Mouse (Mus musculus) liver, adult 2 months (tissue): ENCODE measurements at regions not wholly inside any gene's neighbourhood (a gene's known extent, or its start where the extent isn't known, plus 50 kb on each side); places are given as distances from the start of the nearest gene placed in this dataset.
A peak's percentile ranks its signal among the peaks of the same experiment; 100 is the strongest.

Experiments
- DNase-seq: peaks from one replicate; pipeline ENCODE4 v3.0.0-alpha.2; 2011; ENCODE audit warnings: low read depth, low spot score; ENCODE audit errors: extremely low read depth
- H3K27ac ChIP-seq: fragments of 200-500 bp; replicated peaks from 2 replicates; pipeline ENCODE4 v1.5.1; 2012; ENCODE audit warnings: low read depth, mild to moderate bottlenecking, control low read depth, inconsistent platforms, low read length; ENCODE audit not compliant: insufficient read depth
- H3K27me3 ChIP-seq: fragments of 200-500 bp; 2 replicates; pipeline ENCODE4 v1.6.1; 2012; ENCODE audit warnings: mild to moderate bottlenecking, moderate library complexity, low read length, inconsistent platforms; ENCODE audit not compliant: control insufficient read depth, insufficient read depth
- H3K36me3 ChIP-seq: fragments of 200-500 bp; 2 replicates; pipeline ENCODE4 v1.6.1; 2012; ENCODE audit warnings: low read length, inconsistent platforms; ENCODE audit not compliant: control insufficient read depth, insufficient read depth
- H3K4me1 ChIP-seq: fragments of 200-500 bp; 2 replicates; pipeline ENCODE4 v1.6.1; 2011; ENCODE audit warnings: low read length; ENCODE audit not compliant: control insufficient read depth, insufficient read depth
- H3K4me3 ChIP-seq: fragments of 200-500 bp; 2 replicates; pipeline ENCODE4 v1.5.1; 2011; ENCODE audit warnings: low read depth, mild to moderate bottlenecking, control low read depth, low read length, moderate library complexity; ENCODE audit not compliant: insufficient read depth
- H3K79me2 ChIP-seq: fragments of 200-500 bp; 2 replicates; pipeline ENCODE4 v1.6.1; 2012; ENCODE audit warnings: inconsistent platforms, mild to moderate bottlenecking, low read length, moderate library complexity; ENCODE audit not compliant: control insufficient read depth, insufficient read depth
- H3K9ac ChIP-seq: fragments of 200-500 bp; 2 replicates; pipeline ENCODE4 v1.6.1; 2012; ENCODE audit warnings: low read depth, mild to moderate bottlenecking, control low read depth, inconsistent platforms, low read length
- CTCF ChIP-seq: fragments of 200-500 bp; IDR thresholded peaks from 2 replicates; pipeline ENCODE4 v1.5.1; 2011; ENCODE audit warnings: low read depth, low read length, control low read depth
- POLR2A ChIP-seq: fragments of 200-500 bp; IDR thresholded peaks from 2 replicates; pipeline ENCODE4 v1.6.1; 2011; ENCODE audit warnings: low read length, control low read depth; ENCODE audit not compliant: insufficient read depth; ENCODE audit errors: extremely low read depth
- WGBS: fragments of 180-500 bp; shearing (Covaris S2); methylation state at CpG from one replicate; pipeline ENCODE4 v1.1.7; 2018; 5-methylcytosine and 5-hydroxymethylcytosine counted together

- peaks cover 1% of the 10 kb centered on the region; the same call in 1 of the 2 replicates for H3K4me1 ChIP-seq
- 88% methylated on average over 4 of the region's 4 CpGs for WGBS
- H3K79me2 ChIP-seq, result no peaks in the 10 kb centered on the region
- no peak for DNase-seq
- TF ChIP-seq CTCF, result no peak
- no peak for TF ChIP-seq POLR2A
- no peaks in the 10 kb centered on the region for H3K27me3 ChIP-seq
- H3K9ac ChIP-seq, result no peak overlapping the region
- H3K4me3 ChIP-seq, result no peak overlapping the region
- no peak overlapping the region for H3K27ac ChIP-seq
- no peaks in the 10 kb centered on the region for H3K36me3 ChIP-seq
Observed at GRCm38 (mm10) chr15:97177806-97178205, 69.1 kb upstream of the Pced1b start.

- WGBS, result 67% methylated on average over 5 of the region's 5 CpGs
- no peak overlapping the region for H3K9ac ChIP-seq
- no peaks in the 10 kb centered on the region for H3K79me2 ChIP-seq
- peak overlapping the region; percentile 54; the same call in 1 of the 2 replicates for H3K27ac ChIP-seq
- DNase-seq, result peak; percentile 32
- H3K4me3 ChIP-seq, result no peak overlapping the region
- H3K36me3 ChIP-seq, result no peaks in the 10 kb centered on the region
- peaks cover 1% of the 10 kb centered on the region; the same call in 1 of the 2 replicates for H3K4me1 ChIP-seq
- H3K27me3 ChIP-seq, result no peaks in the 10 kb centered on the region
- TF ChIP-seq POLR2A, result no peak
- TF ChIP-seq CTCF, result no peak
Observed at GRCm38 (mm10) chr15:97174989-97175388, 71.9 kb upstream of the Pced1b start.

- Histone ChIP-seq H3K9ac (no peak overlapping the region), H3K27me3 (no peaks in the 10 kb centered on the region), H3K4me3 (no peak overlapping the region), H3K27ac (no peak overlapping the region), H3K36me3 (no peaks in the 10 kb centered on the region), H3K4me1 (peaks cover 8% of the 10 kb centered on the region), H3K79me2 (no peaks in the 10 kb centered on the region)
- DNase-seq, result no peak
- TF ChIP-seq POLR2A, result no peak
- TF ChIP-seq CTCF, result no peak
- WGBS, result 87% methylated on average over 17 of the region's 17 CpGs
Observed at GRCm38 (mm10) chr15:97173233-97173632, 73.7 kb upstream of the Pced1b start.

GRCm38 (mm10) chr15:97170074-97170473, 76.8 kb upstream of the Pced1b start:
- 26% methylated on average over 6 of the region's 6 CpGs for WGBS
- peak; percentile 99 for DNase-seq
- no peak overlapping the region for H3K9ac ChIP-seq
- no peaks in the 10 kb centered on the region for H3K79me2 ChIP-seq
- peaks cover 6% of the 10 kb centered on the region for H3K4me1 ChIP-seq
- TF ChIP-seq POLR2A (no peak), CTCF (no peak)
- no peak overlapping the region for H3K4me3 ChIP-seq
- peak overlapping the region; percentile 61 for H3K27ac ChIP-seq
- no peaks in the 10 kb centered on the region for H3K27me3 ChIP-seq
- no peaks in the 10 kb centered on the region for H3K36me3 ChIP-seq

GRCm38 (mm10) chr15:97169381-97169780, 77.5 kb upstream of the Pced1b start:
- no peak overlapping the region for H3K9ac ChIP-seq
- peaks cover 6% of the 10 kb centered on the region for H3K4me1 ChIP-seq
- H3K36me3 ChIP-seq, result no peaks in the 10 kb centered on the region
- peak; percentile 49 for DNase-seq
- peak overlapping the region; percentile 61; the same call in 1 of the 2 replicates for H3K27ac ChIP-seq
- H3K27me3 ChIP-seq, result no peaks in the 10 kb centered on the region
- TF ChIP-seq POLR2A, result no peak
- no peak for TF ChIP-seq CTCF
- 83% methylated on average over 10 of the region's 10 CpGs for WGBS
- no peak overlapping the region for H3K4me3 ChIP-seq
- H3K79me2 ChIP-seq, result no peaks in the 10 kb centered on the region

GRCm38 (mm10) chr15:97167116-97167515, 79.8 kb upstream of the Pced1b start:
- WGBS, result 97% methylated on average over 7 of the region's 7 CpGs
- no peak overlapping the region for H3K4me3 ChIP-seq
- no peak for DNase-seq

More at GRCm38 (mm10) chr15:97167116-97167515, 79.8 kb upstream of the Pced1b start:
- Histone ChIP-seq H3K27ac (no peak overlapping the region), H3K4me1 (peaks cover 13% of the 10 kb centered on the region), H3K9ac (no peak overlapping the region), H3K79me2 (no peaks in the 10 kb centered on the region), H3K27me3 (no peaks in the 10 kb centered on the region), H3K36me3 (no peaks in the 10 kb centered on the region)
- TF ChIP-seq POLR2A (no peak), CTCF (no peak)
